Mouse (Mus musculus) olfactory bulb, adult 2 months (tissue): ENCODE measurements around the gene Hectd1. TPM values are rescaled to one million over a fixed set of nuclear protein-coding genes. Genes with fewer than 3 reads are reported as not detected.

ENCODE experiments used
- H3K27ac ChIP-seq: fragments of 200-500 bp; 2 replicates; pipeline ENCODE4 v1.5.1; 2012; ENCODE audit warnings: low read depth, low read length; ENCODE audit not compliant: insufficient read depth
- H3K4me1 ChIP-seq: fragments of 200-500 bp; 2 replicates; pipeline ENCODE4 v1.6.1; 2012; ENCODE audit warnings: low read length; ENCODE audit not compliant: control insufficient read depth, insufficient read depth
- H3K4me3 ChIP-seq: fragments of 200-500 bp; 2 replicates; pipeline ENCODE4 v1.5.1; 2012; ENCODE audit warnings: mild to moderate bottlenecking, low read depth, low read length, moderate library complexity; ENCODE audit not compliant: insufficient read depth
- CTCF ChIP-seq: fragments of 200-500 bp; IDR thresholded peaks from 2 replicates; pipeline ENCODE4 v1.5.1; 2012; ENCODE audit warnings: low read depth, mild to moderate bottlenecking, low read length, moderate library complexity; ENCODE audit not compliant: insufficient read depth
- POLR2A ChIP-seq: fragments of 200-500 bp; IDR thresholded peaks from 2 replicates; pipeline ENCODE4 v1.6.1; 2012; ENCODE audit warnings: mild to moderate bottlenecking, low read depth, low read length, moderate library complexity; ENCODE audit not compliant: insufficient read depth
- WGBS: fragments of 180-500 bp; shearing (Covaris S2); methylation state at CpG from one replicate; pipeline ENCODE4 v1.1.7; 2018; 5-methylcytosine and 5-hydroxymethylcytosine counted together
- polyA plus RNA-seq: library from polyadenylated mRNA; stranded (reverse); fragments of >200 nt; gene quantifications from 2 replicates; pipeline ENCODE4 v1.2.4, GENCODE M21; 2012; ENCODE audit warnings: low replicate concordance; ENCODE audit not compliant: missing spikeins, insufficient read depth, insufficient read length

Hectd1 gene
- polyA plus RNA-seq, 1 experiment: not detected

DNA sequence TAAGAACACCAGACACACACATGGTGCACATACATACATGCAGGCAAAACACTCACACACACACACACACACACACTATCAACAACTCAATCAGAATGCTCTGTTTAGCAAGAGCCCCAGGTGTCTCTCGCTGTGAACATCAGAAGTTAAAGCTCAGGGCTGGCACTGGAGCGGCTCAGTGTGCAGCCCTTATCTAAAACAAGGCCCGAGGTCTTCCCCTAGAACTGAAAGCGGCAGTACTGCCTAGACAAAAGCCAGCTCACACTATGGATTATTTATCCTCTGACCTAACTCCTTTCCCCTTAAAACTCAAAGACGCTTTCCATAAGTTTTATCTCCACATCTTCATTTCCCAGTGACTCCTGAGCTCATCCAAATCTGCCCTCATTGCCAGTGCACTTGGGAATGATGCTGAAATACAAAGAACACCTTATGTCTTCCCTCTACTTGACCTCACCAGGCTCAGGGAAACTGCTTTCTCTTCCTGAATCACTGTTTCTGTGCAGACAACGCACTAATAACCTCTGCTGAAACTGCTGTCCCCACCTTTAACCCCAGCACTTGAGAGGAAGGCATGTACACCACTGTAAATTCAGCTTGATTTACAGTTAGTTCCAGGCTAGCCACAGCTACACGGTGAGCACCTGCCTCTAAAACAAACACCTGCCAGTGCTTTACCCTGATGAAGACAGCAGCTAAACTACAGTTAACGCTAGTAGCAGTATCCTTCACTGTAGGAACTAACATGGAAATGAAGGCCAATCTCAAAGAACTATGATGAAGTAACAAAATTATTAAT, 11.3 kb downstream of the Hectd1 start:
- no peak overlapping the region for H3K4me3 ChIP-seq
- no peak for TF ChIP-seq POLR2A
- no peak for TF ChIP-seq CTCF
- WGBS: 79% methylated on average over 8 of the region's 8 CpGs
- no peak overlapping the region for H3K27ac ChIP-seq
- H3K4me1 ChIP-seq: no peaks in the 10 kb centered on the region

DNA sequence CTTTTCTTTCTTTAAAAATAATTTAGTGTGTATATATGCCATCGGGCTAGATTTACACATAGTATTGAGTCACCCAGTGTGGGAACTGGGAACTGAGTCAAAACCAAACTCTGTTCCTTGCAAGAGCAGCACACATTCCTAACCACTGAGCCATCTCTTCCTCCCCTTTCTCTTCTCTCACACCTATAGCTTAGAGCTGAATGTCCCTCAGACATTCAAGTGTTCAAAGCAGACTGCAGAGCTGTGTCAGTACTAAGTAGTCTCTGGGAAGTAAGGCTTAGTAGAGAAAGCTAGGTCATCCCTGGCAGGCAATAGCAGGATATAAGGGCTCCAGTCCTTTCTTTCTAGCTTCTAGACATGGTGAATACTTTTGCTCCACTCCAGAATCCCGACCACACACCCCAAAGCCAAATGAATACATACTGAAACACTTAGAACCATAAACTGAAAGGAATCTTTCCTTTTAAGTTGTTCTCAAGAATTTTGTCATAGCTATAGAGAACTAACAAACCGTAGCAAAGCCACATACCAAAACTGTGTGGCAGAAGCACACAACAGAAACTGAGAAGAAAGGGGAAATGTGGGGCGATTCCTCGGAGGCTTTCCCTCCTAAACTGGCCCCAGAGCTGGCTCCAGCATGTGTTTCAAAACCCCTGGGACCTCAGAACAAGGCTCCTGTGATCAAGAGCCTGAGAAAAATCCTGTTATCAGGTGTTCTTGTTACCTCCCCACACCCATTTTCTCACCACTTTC, 17.8 kb downstream of the Hectd1 start:
- 56% methylated on average over 5 of the region's 5 CpGs for WGBS
- Histone ChIP-seq H3K27ac (no peak overlapping the region), H3K4me1 (0 out of 2 replicates have a peak, but pooled peaks cover 2% of the 10 kb centered on the region), H3K4me3 (no peak overlapping the region)
- TF ChIP-seq CTCF (no peak), POLR2A (no peak)

DNA sequence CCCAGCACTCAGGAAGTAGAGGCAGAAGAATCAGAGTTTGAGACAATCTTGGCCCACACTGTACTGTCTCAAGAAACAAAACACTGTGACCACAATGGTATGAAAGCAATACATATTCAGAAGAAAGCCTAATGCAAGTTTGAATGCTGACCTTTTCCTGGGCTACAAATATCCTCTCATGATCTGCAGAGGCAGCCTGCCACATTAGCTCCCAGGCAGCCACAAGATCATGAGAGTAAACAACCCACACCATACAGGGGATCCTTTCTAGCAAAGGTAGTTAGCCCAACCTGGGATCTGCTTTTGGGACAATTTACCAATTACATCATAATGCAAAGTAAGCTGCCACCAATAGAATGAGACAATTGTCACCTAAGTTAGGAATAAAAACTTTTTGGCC, 18.8 kb downstream of the Hectd1 start:
- no peak overlapping the region for H3K27ac ChIP-seq
- no peak overlapping the region for H3K4me3 ChIP-seq
- no peak for TF ChIP-seq POLR2A
- no peak for TF ChIP-seq CTCF
- 0 out of 2 replicates have a peak, but pooled peaks cover 2% of the 10 kb centered on the region for H3K4me1 ChIP-seq

DNA sequence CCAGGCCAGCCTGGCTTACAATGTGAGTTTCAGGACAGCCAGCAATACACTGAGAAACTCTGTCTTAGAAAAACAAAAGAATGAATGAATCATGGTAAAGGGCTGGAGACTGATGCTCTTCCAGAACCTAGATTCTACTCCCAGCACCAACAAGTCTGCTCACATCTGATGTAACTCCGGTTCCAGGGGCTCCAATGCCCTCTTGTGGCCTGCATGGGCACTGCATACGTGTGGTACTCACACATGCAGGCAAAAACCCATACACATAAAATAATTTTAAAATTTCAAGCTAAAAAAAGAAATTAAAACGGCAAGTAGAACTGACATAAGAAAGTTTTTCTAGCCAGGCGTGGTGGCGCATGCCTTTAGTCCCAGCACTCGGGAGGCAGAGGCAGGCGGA, 44.5 kb downstream of the Hectd1 start:
- H3K4me1 ChIP-seq: no peaks in the 10 kb centered on the region
- no peak overlapping the region for H3K4me3 ChIP-seq
- no peak overlapping the region for H3K27ac ChIP-seq
- TF ChIP-seq CTCF: no peak
- no peak for TF ChIP-seq POLR2A
- WGBS: 95% methylated on average over 7 of the region's 7 CpGs

DNA sequence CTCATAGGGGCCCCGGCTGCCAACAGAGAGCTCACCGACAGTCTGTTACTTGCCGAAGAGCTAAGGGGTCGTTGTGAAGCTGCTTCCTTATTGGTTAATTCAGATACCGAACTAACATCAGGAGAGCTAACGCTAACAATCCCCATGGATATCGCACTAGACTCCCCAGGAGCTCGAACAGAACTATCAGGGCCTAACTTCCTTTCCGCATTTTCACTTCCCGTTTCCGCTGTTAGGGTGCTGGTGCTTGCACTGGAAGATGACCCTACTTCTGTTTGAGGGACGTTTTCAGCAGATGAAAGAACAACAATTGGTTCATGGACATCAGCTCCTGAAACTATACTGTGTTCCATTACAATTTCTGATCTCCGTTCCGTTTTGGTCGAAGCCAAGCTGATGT, 60.6 kb downstream of the Hectd1 start:
- no peak overlapping the region for H3K27ac ChIP-seq
- 96% methylated on average over 15 of the region's 15 CpGs for WGBS
- TF ChIP-seq CTCF (no peak), POLR2A (no peak)
- no peaks in the 10 kb centered on the region; the same call in 1 of the 2 replicates for H3K4me1 ChIP-seq
- no peak overlapping the region for H3K4me3 ChIP-seq

DNA sequence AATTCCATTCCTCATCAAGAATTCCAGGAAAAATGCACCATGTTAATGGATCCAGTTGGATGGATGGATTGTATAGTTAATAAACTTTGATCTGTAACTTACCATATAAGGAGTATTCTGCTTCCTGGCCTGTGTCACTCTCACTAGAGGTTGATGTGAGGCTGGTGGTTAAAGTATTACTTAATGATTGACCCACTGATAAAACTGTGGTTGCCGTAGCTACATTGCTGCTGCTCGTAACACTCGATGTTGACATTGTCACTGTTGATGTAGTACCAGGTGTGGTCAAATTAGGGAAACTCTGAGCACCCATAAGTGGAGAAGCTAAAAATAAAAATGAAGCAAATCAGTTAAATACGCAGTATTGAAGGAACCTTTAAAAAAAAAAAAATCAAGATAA, 61.9 kb downstream of the Hectd1 start:
- Histone ChIP-seq H3K4me3 (no peak overlapping the region), H3K4me1 (no peaks in the 10 kb centered on the region; the same call in 1 of the 2 replicates), H3K27ac (no peak overlapping the region)
- TF ChIP-seq CTCF (no peak), POLR2A (no peak)
- 95% methylated on average over 4 of the region's 4 CpGs for WGBS

DNA sequence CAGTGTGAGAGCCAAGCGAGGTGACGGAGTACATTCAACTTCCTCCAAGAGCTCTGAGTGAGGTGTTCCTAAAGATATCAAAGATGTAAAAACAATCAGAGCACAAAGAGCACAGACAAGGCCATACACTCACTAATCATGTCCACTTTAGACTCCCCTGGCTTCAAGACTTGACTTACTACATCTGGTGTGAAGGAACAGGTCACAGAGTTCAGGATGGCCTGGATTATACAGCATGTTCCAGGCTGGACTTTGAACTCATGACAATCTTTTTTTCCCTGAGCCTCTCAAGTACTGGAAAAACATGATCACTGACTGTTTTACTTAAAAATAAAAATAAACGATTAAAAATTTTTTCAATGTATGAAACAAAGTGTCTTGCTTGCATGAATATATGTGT, 70.0 kb downstream of the Hectd1 start:
- Histone ChIP-seq H3K4me1 (no peaks in the 10 kb centered on the region), H3K27ac (no peak overlapping the region), H3K4me3 (no peak overlapping the region)
- TF ChIP-seq POLR2A: no peak
- 94% methylated on average over 3 of the region's 3 CpGs for WGBS

DNA sequence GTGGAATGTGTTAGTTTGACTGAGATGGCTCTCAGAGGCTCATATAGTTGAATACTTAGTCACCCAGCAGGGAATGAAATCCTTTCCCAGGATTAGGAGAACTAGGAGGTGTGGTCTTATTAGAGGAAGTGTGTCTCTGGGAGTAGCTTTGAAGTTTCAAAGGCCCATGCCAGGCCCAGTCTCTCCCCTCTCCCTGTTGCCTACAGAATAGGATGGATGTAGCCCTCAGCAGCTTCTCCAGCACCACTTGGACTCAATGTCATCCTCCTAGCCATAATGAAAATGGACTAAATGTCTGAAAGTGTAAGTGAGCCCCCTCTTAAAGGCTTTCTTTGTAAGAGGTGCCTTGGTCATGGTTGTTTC, 72.8 kb downstream of the Hectd1 start:
- TF ChIP-seq CTCF (no peak), POLR2A (no peak)
- no peaks in the 10 kb centered on the region for H3K4me1 ChIP-seq
- H3K27ac ChIP-seq: no peak overlapping the region
- no peak overlapping the region for H3K4me3 ChIP-seq

DNA sequence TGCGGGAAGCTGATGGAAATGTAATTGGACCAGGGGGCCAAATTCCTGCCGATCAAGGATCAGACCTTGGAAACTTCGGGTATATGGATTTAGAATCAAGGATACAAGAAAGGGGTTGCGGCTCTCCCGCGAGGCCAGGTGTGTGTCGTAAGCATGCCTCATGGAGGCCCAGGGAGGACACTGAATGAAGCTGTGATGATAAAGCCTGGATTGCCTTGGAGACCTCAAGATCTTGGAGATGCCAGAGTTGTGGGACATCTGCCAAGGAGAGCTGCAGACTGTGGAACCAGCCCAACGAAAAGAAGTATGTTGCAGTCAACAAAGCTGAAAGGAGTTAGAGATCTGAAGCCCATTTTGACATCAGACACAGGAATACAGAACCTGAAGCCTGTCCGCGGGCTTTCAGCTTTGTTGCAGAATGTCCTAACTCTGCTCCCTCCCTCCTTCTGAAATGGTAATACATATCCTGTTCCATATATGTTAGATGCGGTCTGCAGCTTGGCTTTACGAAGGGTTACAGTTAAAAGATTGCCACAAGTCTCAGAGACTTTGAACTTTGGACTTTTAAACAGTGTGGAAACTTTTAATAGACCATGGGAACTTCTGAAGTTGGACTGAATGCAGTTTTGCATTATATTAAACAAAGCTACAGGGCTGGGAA, 73.3 kb downstream of the Hectd1 start:
- Histone ChIP-seq H3K4me1 (no peaks in the 10 kb centered on the region), H3K4me3 (no peak overlapping the region), H3K27ac (no peak overlapping the region)
- TF ChIP-seq CTCF (no peak), POLR2A (no peak)
- WGBS: 93% methylated on average over 12 of the region's 12 CpGs
